Mouse (Mus musculus) heart, postnatal 0 days (tissue): ENCODE results near the gene Igsf3. TPM values are rescaled to one million over a fixed set of nuclear protein-coding genes. Genes with fewer than 3 reads are reported as not detected.

ENCODE experiments used
- ATAC-seq: fragments of 200-750 bp; cut with Nextera tagmentation; 2 replicates; pipeline ENCODE4 v1.8.0; 2017; ENCODE audit warnings: low read depth, moderate number of reproducible peaks, moderate library complexity; ENCODE audit not compliant: insufficient read depth
- DNase-seq: peaks from one replicate; pipeline ENCODE4 v3.0.0-alpha.2; 2016; ENCODE audit warnings: low spot score
- H3K27ac ChIP-seq: fragments of 300-500 bp; sonication (generic); 2 replicates; pipeline ENCODE4 v1.5.1; 2014; ENCODE audit warnings: low read depth, mild to moderate bottlenecking
- H3K27me3 ChIP-seq: fragments of 300-500 bp; sonication (generic); 2 replicates; pipeline ENCODE4 v1.6.1; 2014; ENCODE audit warnings: low read length, mixed read lengths; ENCODE audit not compliant: control insufficient read depth, insufficient read depth
- H3K36me3 ChIP-seq: fragments of 300-500 bp; sonication (generic); replicated peaks from 2 replicates; pipeline ENCODE4 v1.6.1; 2014; ENCODE audit warnings: low read length, mixed read lengths; ENCODE audit not compliant: control insufficient read depth, insufficient read depth
- H3K4me1 ChIP-seq: fragments of 300-500 bp; sonication (generic); 2 replicates; pipeline ENCODE4 v1.6.1; 2014; ENCODE audit warnings: antibody characterized with exemption; ENCODE audit not compliant: control insufficient read depth, insufficient read depth
- H3K4me2 ChIP-seq: fragments of 300-500 bp; sonication (generic); 2 replicates; pipeline ENCODE4 v1.6.1; 2014; ENCODE audit warnings: low read depth, mild to moderate bottlenecking, low read length, moderate library complexity
- H3K4me3 ChIP-seq: fragments of 300-500 bp; sonication (generic); 2 replicates; pipeline ENCODE4 v1.5.1; 2014; ENCODE audit warnings: low read depth, low read length
- H3K9ac ChIP-seq: fragments of 300-500 bp; sonication (generic); replicated peaks from 2 replicates; pipeline ENCODE4 v1.6.1; 2014; ENCODE audit warnings: low read depth, low read length, mixed read lengths
- H3K9me3 ChIP-seq: fragments of 300-500 bp; sonication (generic); replicated peaks from 2 replicates; pipeline ENCODE4 v1.6.1; 2016; ENCODE audit warnings: low read length; ENCODE audit not compliant: control insufficient read depth
- CTCF ChIP-seq: IDR thresholded peaks from 2 replicates; pipeline ENCODE4 v1.5.1; 2016; ENCODE audit warnings: antibody characterized with exemption, control low read depth, low read depth
- EP300 ChIP-seq: IDR thresholded peaks from 2 replicates; pipeline ENCODE4 v1.6.1; 2016; ENCODE audit warnings: antibody characterized with exemption, low read depth
- WGBS: fragments of 180-500 bp; shearing (Covaris S2); extraction: QIAGEN DNeasy Blood & Tissue Kit; methylation state at CpG from one replicate; pipeline ENCODE4 v1.1.7; 2014; 5-methylcytosine and 5-hydroxymethylcytosine counted together
- polyA plus RNA-seq: library from polyadenylated mRNA; unstranded; fragments of >200 nt; fragmentation: Nextera tagmentation; extraction: Ambion mirVana; gene quantifications from 2 replicates; pipeline ENCODE4 v1.2.1, GENCODE M21; 2015
- total RNA-seq: library from RNA; depleted of rRNA; stranded (reverse); fragments of >200 nt; gene quantifications from 2 replicates; pipeline ENCODE4 v1.2.3, GENCODE M21; 2014; ENCODE audit warnings: low replicate concordance; rRNA removed

Igsf3 gene
- total and polyA plus RNA-seq, 2 experiments from 2014 or later: 18.0 to 23.9 TPM

- Histone ChIP-seq H3K4me1 (peaks cover 19% of the 10 kb centered on the region), H3K9me3 (no peaks in the 10 kb centered on the region), H3K4me2 (peak overlapping the region; percentile 10), H3K27me3 (no peaks in the 10 kb centered on the region), H3K36me3 (no peaks in the 10 kb centered on the region), H3K4me3 (no peak overlapping the region), H3K9ac (no peak overlapping the region), H3K27ac (peak overlapping the region; percentile 90)
- DNase-seq (peak; percentile 88), ATAC-seq (peak; percentile 84)
- 12% methylated on average over 14 of the region's 14 CpGs for WGBS
- TF ChIP-seq EP300 (peak; percentile 87), CTCF (no peak)
Observed at GRCm38 (mm10) chr3:101506970-101507702, 130.3 kb downstream of the Igsf3 start.

GRCm38 (mm10) chr3:101507766-101508165, 130.9 kb downstream of the Igsf3 start:
- no peaks in the 10 kb centered on the region for H3K36me3 ChIP-seq
- H3K9me3 ChIP-seq: no peaks in the 10 kb centered on the region
- H3K27ac ChIP-seq: peak overlapping the region; percentile 90
- no peaks in the 10 kb centered on the region for H3K27me3 ChIP-seq
- no peak for DNase-seq
- H3K9ac ChIP-seq: no peak overlapping the region
- peaks cover 19% of the 10 kb centered on the region; the same call in 1 of the 2 replicates for H3K4me1 ChIP-seq
- 34% methylated on average over 3 of the region's 3 CpGs for WGBS
- no peak for ATAC-seq
- H3K4me2 ChIP-seq: 0 out of 2 replicates have a peak overlapping the region, but pooled peaks have one; percentile 10
- H3K4me3 ChIP-seq: no peak overlapping the region
- no peak for TF ChIP-seq CTCF
- no peak for TF ChIP-seq EP300

- no peak overlapping the region for H3K4me3 ChIP-seq
- H3K27me3 ChIP-seq: no peaks in the 10 kb centered on the region
- no peak overlapping the region for H3K4me2 ChIP-seq
- no peak overlapping the region; the same call in 1 of the 2 replicates for H3K9ac ChIP-seq
- H3K36me3 ChIP-seq: no peaks in the 10 kb centered on the region
- ATAC-seq (no peak), DNase-seq (no peak)
- 0 out of 2 replicates have a peak overlapping the region, but pooled peaks have one; percentile 1 for H3K27ac ChIP-seq
- TF ChIP-seq EP300: no peak
- TF ChIP-seq CTCF: no peak
- no peaks in the 10 kb centered on the region for H3K9me3 ChIP-seq
- H3K4me1 ChIP-seq: peaks cover 19% of the 10 kb centered on the region; the same call in 1 of the 2 replicates
- 82% methylated on average over 10 of the region's 10 CpGs for WGBS
Observed at GRCm38 (mm10) chr3:101509707-101510544, 133.0 kb downstream of the Igsf3 start.

GRCm38 (mm10) chr3:101510632-101511031, 133.7 kb downstream of the Igsf3 start:
- ATAC-seq: no peak
- no peak for DNase-seq
- H3K27me3 ChIP-seq: no peaks in the 10 kb centered on the region
- no peak overlapping the region for H3K4me2 ChIP-seq
- H3K36me3 ChIP-seq: no peaks in the 10 kb centered on the region
- no peak overlapping the region for H3K4me3 ChIP-seq
- no peak for TF ChIP-seq CTCF
- H3K9ac ChIP-seq: no peak overlapping the region
- H3K4me1 ChIP-seq: peaks cover 19% of the 10 kb centered on the region; the same call in 1 of the 2 replicates
- WGBS: 72% methylated on average over 5 of the region's 5 CpGs
- no peaks in the 10 kb centered on the region for H3K9me3 ChIP-seq
- no peak overlapping the region for H3K27ac ChIP-seq

Other genes starting within 250 kb of the Igsf3 start
- gene Cd2, start 89.1 kb upstream of the Igsf3 start, total RNA-seq: 0.62 TPM in 1 of 2 replicates, not detected in the other
- gene Cd2, start 89.1 kb upstream of the Igsf3 start, polyA plus RNA-seq: 0.19 TPM in 1 of 2 replicates, not detected in the other
- gene Atp1a1, start 227.6 kb downstream of the Igsf3 start, total RNA-seq: 914 and 1,212 TPM in 2 replicates
- 227 and 257 TPM in 2 replicates for gene Atp1a1, start 227.6 kb downstream of the Igsf3 start, polyA plus RNA-seq